10 mouse cellular contexts compared by ENCODE assay signal in the genomic region with DNA sequence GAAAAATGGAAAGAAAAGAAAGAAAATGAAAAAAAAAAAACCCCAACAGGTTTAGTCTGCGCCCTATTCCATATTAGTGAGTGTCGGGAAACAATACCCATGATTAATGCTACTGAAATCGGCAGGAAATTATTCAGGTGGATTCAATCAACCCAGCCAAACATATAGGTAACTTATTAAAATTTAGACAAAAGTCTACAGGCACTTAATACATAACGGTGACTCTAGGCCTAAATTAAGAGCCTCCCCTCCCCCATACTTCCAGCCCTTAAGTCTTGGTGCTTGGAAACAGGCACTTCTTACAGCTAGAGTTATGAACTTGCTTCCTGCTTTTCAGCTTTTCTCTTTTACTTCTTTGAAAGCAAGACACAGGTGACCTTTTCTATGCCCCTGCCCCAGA.
"Had no signal": no experiment of that assay in that cellular context is flagged by ENCODE, and none has a peak within 500 bp of the region (broad histone marks: within the 10 kb centered on the region; RNA-seq: fewer than 3 reads in every experiment).

No protein-coding gene starts in this region.

- H3K9ac ChIP-seq: limb, embryonic 13.5 days; liver, embryonic 14.5 days; midbrain, embryonic 12.5 days had no signal

- H3K4me1 ChIP-seq: midbrain, embryonic 12.5 days had no signal

- H3K27ac ChIP-seq: kidney, postnatal 0 days; layer of hippocampus, adult 2 months; limb, embryonic 13.5 days; liver, embryonic 14.5 days; midbrain, embryonic 12.5 days; stomach, postnatal 0 days had no signal

- H3K4me3 ChIP-seq: layer of hippocampus, adult 2 months; limb, embryonic 13.5 days; midbrain, embryonic 12.5 days had no signal

- H3K36me3 ChIP-seq: limb, embryonic 13.5 days; midbrain, embryonic 12.5 days had no signal

- DNase-seq: kidney, adult 8-10 months; kidney, postnatal 4 days; lung, adult 18-20 months; thymus, postnatal 4 days had no signal

- H3K27me3 ChIP-seq: limb, embryonic 13.5 days; midbrain, embryonic 12.5 days had no signal
